Mouse (Mus musculus): ENCODE data around the gene Slc25a25. TPM values are rescaled to one million over a fixed set of nuclear protein-coding genes. Genes with fewer than 3 reads are reported as not detected.

Slc25a25 gene
- total RNA-seq, 2 experiments from 2014 or later: 16.1 to 31.1 TPM

DNA sequence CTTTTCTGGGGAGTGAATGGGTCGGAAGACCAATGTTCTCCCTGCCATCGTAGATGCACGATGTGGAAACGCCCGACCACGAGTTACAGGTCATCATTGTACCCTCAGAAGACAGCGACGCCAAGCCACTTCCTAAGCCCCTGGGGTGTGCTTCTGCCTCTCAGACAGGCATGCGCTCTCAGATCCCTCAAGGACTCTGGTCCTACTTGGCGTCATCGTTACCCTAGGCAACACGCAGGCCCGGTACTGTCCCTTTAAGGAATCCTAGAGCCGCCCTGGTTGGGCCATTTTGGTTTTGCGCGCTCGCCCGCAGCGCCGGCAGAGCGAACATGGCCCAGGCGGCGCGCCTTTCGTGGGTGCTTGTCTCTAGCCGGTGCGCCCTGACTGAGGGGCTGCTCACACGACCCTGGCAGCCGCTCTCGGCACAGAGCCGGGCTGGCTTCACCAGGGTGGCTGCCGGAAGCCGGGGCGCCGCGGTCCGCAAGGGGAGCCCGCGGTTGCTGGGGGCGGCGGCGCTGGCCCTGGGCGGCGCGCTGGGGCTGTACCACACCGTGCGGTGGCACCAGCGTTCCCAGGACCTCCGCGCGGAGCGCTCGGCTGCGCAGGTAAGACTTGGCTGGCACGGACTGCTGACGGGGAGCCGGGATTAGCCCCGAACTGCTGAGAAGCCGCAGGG is 55.2 kb downstream of the Slc25a25 start:
- DNase-seq: peak; percentile 81

DNA sequence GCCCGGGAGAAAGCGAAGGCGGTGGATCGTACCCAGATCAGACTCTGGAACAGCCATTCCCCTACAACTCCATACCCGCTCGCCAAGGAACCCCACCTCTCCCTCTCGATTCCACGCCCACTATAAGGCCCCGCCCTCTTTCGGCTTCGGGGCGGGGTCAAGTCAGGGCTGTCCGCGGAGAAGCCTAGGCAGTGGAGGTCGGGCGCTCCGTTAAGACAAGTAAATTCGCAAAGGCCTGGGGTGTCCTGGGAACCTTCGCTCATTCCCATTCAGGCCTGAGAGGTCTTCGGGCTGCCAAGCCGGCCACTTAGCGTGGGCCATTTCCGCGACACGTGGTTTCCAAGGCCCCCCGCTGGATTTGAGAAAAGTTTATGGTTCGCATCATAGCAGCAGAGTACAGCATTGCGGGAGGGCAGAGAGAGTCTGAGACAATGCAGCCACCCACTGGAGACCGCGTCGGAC is 55.7 kb downstream of the Slc25a25 start, which contains the start of gene Ptges2:
Gene Ptges2 (plus strand): TSS at position 413 of the 462 bp plus-strand sequence.
- peak; percentile 87 for DNase-seq

DNA sequence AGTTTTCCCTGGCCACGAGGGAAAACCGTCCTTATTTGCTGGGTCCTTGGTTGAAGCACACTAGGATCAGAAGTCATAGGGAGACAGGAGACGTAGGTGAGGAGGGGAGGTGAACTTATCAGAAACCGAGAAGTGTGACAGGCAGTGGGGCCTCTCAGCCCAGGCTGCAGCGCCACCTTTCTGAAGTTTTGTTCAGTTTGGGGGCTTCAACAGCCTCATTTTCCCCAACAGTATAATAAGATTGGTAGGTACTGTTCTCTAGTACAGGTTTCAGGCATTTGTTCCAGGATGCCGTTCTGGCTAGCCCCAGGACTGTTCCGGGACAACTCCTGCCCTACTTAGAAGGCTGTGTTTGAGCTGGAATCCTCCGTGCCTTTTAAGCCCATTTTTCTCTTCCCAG is 56.3 kb downstream of the Slc25a25 start:
- no peak for DNase-seq

DNA sequence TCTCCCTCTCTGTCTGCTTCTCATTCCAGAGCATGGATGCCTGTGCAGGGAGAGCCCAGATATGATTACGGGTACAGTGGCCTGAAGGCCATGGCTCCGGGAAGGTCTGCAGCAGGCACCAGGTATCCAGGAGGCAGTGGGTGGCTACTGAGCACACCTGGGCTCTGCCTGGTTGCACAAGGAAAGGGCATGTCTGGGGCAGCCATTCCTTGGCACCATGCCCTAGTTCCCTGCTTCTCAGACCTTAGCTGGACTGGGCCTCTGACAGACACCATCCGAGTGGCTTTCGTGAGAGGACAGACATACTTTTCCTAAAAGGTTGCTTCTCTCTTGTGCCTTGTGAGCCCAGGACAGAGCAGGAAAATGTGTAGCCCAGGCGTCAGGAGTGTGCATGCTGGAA is 59.2 kb downstream of the Slc25a25 start:
- no peak for DNase-seq

DNA sequence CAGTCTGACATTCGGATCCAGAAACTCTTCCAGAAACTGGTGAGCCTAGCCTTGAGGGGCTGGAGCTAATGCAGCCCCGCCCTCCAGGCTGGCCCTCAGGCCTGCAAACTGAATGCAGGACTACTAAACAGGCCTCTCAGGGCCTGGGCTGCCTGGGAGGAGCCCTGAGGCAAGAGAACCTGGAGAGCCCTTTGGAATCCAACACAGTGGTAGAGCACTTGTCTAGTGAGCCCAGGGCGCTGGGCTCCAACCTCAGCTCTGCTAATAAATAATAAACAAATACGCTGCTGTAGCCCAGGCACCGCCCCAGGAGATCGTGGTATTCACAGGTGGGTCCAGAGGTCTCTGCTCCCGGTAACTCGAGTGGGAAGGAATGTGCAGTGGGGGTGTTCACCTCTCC is 60.4 kb downstream of the Slc25a25 start:
- no peak for DNase-seq

DNA sequence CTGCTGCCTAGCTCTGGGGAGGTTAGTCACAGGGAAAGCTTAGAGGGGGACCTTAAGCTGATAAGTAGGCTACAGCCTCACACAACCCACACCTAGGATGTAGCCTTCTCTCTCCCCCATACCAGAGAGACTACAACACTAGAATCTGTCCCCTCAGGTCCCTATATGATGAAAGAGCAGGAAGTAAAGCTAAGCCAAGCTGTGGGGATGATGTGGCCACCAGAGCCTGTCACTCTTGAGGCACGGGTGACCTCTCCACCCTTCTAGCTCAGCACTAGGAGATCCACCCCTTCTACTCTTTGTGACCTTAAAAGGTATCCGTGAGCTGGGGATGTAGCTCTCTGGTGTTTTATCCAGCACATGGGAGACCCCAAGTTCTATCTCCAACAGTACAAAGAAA is 62.1 kb downstream of the Slc25a25 start:
- DNase-seq: no peak

DNA sequence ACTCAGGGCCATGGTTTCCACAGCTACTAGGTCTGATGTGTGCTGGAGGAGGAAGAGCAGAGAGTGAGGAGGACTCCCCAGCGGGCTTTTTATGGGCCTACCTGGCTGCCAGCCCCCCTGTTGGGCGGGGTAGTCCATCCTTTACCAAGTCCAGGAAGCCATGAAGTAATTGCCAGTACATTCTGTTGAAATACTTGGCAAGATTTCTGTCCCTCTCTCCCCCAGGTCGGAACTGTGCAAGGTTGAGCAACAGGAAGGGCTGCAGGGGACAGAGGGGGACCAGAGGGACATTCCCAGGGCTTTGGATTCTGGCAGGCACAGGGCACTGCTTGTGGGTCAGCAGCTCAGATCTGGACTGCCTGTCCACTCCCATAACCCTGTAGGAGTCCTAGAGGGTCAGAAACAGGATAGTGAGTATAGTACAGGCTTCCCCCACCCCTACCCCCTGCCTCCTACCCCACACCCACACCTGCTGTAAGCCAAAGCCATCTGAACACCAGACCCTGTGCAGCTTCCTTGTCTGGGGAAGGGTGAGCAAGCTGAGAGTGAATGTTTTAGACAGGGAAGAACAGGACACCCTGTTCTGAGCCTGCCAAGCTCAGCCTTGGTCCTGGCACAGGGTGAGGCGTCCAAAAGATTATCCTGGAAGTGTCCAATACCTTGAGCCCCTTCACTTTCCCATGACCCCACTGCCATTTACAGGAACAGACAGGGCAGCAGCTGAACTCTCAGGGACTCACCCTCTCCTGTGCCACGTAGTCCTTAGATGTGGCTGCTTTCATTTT is 63.3 kb downstream of the Slc25a25 start, which contains the start of gene Lcn2:
Gene Lcn2 (minus strand): TSS at position 547 of the 785 bp plus-strand sequence.
- DNase-seq: no peak

DNA sequence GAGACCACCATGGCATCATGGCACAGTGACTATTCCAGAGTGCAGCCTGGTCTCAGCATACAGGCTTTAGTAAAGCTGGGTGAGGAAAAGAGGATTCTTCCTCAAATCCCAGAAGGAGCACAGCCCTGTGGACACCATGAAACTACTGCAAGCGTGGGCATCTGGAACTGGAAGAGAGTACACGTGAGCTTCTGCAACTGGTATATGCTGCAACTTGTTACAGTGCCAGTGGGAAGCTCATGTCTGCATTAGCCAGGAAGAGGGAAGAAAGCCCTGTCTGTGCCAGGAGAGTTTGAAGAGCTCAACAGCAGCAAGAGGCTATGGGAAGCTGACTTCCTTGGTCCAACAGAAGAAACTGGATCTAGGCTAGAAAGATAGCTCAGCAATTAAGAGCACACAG is 68.6 kb downstream of the Slc25a25 start:
- DNase-seq: no peak

DNA sequence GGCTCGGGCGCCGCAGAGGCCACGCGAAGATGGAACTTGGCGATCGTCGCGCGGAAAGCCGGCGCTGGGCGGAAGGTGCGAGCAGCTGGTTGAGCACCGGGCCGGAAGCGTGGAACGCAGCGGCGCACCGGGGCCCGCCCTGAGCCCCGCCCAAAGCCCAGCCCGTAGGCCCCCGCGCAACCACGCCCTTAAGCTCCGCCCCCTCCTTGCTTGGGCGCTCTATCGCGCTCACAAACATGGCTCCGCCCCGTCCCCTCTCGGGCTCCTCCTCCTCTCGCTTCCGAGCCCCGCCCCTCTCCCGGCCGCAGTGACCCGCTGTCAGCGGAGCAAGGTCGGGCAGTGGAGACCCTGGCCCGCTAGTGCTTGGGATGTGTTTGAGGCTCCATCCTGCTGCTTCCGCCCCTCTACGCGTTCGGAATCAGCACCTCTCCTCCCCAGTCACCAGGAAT is 69.4 kb downstream of the Slc25a25 start, which contains the start of gene 1110008P14Rik:
Gene 1110008P14Rik (minus strand): TSS at position 164 of the 449 bp plus-strand sequence.
- DNase-seq: peak; percentile 96

DNA sequence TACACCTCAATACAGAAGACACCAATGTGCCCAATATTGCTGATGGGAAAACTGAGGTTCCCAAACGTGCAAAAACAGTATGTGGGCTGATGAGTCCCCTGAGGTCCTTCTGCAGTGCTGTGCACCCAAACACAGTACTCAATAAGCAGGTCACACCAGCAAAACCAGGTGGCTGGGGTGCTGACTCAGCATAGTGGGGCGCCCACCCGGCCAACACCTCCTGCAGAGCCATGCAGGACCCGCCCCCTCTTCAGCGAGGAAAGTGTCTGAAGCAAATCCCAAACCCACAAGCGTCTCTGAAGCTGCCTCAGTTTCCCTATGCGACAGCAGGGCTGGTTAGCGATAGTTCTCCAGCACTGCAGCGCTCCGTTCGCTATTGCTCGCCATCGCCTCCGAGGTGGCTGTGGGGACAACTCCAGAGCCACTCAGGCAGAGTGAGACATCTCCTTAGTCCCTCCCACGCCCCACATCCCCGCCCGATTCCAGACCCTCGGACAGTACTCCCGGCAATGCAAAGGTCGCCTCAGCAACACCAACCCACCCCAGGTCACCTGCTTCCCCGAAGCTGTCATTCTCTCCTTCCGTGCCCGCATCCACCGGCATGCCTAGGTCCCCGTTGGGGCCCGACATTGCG is 70.0 kb downstream of the Slc25a25 start:
- no peak for DNase-seq

DNA sequence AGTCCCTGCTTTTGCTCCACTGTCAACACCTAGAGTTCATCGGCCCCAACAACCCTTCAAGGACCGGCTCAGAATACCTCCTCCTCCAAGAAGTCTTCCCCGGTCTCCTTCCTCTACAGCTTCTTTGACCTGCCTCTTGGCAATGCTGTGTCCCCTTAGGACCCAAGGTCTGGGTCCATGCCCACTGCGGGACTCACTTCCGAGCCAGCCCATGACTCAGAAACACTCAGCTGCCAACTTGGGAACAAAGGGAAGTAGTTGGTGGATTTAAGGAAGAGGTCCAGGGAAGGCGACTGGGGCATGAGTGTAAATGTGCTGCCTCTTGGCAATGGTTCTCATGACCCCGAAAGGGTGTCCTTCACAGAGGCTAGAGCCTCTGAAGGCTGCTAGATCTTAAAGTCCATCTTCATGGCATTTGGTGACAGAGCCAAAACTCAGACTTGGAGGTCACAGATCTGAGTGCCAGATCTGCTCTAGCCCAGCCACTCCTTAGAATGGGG is 71.2 kb downstream of the Slc25a25 start:
- no peak for DNase-seq

DNA sequence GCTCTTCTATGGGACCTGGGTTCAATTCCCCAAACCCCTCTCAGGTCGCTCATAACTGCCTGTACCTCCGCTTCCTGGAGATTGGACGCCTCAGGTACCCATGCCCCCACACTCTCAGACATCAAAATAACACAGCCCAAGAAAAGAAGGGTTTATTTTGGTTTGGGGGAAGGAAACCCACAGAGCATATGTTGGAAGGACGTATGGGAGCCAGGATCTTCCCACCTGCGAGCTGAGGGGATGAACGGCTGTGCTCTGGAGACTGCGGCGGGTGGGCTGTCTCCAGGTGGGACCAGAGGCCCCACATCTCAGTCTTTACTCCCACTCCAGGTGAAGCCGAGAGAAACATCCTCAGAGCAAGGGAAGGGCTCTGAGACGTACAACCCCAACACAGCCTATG is 74.3 kb downstream of the Slc25a25 start:
- no peak for DNase-seq

DNA sequence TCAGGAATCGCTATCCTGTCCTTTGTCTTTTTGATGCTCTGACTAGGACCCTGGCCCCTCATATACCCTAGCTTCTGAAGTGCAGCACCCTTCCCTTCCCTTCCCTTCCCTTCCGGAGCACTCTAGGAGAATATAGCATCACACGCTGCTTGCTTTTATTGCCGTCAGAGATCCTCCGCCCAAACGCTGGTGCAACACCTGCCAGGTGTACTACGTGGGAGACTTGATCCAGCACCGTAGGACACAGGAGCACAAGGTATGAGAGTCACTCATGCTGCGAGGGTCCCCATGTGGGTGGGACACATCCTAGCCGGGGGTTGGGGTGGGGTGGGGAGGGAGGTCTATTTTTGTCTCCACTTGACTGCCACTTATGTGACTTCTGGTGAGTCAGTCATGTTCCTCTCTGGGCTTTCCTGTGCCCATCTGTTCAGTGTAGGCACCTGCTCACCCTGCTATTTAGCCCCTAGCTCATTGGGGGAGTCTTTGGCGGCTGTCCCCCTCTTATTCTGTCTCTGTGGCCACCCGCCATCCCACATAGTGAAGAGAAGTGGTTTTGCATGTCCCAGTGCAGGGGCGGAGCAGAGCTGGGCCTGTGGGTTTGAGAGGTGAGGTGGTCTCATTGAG is 75.8 kb downstream of the Slc25a25 start:
- no peak for DNase-seq

DNA sequence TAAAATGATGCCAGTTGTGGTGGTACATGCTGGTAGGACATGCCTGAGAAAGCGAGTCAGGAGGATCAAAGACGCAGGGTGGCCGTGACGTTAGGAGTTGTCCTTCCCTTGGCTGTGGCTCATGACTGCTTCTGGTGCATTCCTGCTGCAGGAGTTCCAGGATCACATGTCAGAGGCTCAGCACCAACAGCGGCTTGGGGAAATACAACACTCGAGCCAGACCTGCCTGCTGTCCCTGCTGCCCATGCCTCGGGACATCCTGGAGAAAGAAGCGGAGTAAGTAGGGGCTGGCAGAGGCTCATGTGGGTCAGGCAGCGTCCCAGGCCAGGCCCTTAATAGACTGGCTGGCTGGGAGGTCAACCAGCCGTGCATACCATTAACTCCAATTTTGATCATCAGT is 77.1 kb downstream of the Slc25a25 start:
- DNase-seq: no peak

DNA sequence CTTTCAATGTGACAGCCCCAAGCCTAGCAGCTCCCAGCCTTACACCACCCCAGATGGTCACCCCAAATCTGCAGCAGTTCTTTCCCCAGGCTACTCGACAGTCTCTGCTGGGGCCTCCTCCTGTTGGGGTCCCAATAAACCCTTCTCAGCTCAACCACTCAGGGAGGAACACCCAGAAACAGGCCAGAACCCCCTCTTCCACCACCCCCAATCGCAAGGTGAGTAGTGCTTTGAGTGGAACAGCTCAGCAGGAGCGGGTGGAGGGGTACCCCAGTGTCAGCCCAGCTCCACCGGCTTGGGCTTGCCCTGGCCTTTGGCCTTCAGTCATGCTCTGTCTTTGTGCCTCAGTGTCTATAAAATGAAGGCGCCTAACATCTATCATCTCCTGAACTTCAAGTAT is 83.9 kb downstream of the Slc25a25 start:
- DNase-seq: no peak

Other genes starting within 250 kb of the Slc25a25 start
- 10 to 100 TPM; 16.0 to 17.2 TPM for gene Pomt1, start 214.9 kb downstream of the Slc25a25 start, total RNA-seq (2021)
- 10 to 100 TPM; 18.0 to 20.2 TPM for gene Uck1, start 191.3 kb downstream of the Slc25a25 start, total RNA-seq (2021)
- gene Golga2, start 164.1 kb downstream of the Slc25a25 start, total RNA-seq (2021): 10 to 100 TPM; 71.3 to 76.5 TPM
- gene Swi5, start 163.4 kb downstream of the Slc25a25 start, total RNA-seq (2021): 100 to 1,000 TPM; 140 to 148 TPM
- 10 to 100 TPM; 31.2 to 47.2 TPM for gene Ciz1, start 99.1 kb downstream of the Slc25a25 start, total RNA-seq (2021)
- 10 to 100 TPM; 18.9 to 25.7 TPM for gene Dnm1, start 98.1 kb downstream of the Slc25a25 start, total RNA-seq (2021)
- 10 to 100 TPM; 52.6 to 53.7 TPM for gene 1110008P14Rik, start 69.5 kb downstream of the Slc25a25 start, total RNA-seq (2021)
- gene Lcn2, start 63.2 kb downstream of the Slc25a25 start, total RNA-seq (2021): 1 to 10 TPM; 3.5 to 6.7 TPM
- 10 to 100 TPM; 38.1 to 40.7 TPM for gene Ptges2, start 55.5 kb downstream of the Slc25a25 start, total RNA-seq (2021)
- 1 to 10 TPM; 3.0 to 3.1 TPM for gene Naif1, start 988 bp downstream of the Slc25a25 start, total RNA-seq (2021)
- 1 to 10 TPM; 5.5 to 8.6 TPM for gene Fam102a, start 83.9 kb upstream of the Slc25a25 start, total RNA-seq (2021)
- gene Dpm2, start 119.4 kb upstream of the Slc25a25 start, total RNA-seq (2021): 10 to 100 TPM; 19.6 to 25.7 TPM
- not detected for gene Pip5kl1, start 123.4 kb upstream of the Slc25a25 start, total RNA-seq (2021)
- not detected for gene 9430097D07Rik, start 124.2 kb upstream of the Slc25a25 start, total RNA-seq (2021)
- gene St6galnac4, start 135.7 kb upstream of the Slc25a25 start, total RNA-seq (2021): 10 to 100 TPM; 31.7 to 42.6 TPM
- 10 to 100 TPM; 59.7 to 66.0 TPM for gene St6galnac6, start 148.3 kb upstream of the Slc25a25 start, total RNA-seq (2021)
- gene Ak1, start 170.3 kb upstream of the Slc25a25 start, total RNA-seq (2021): 1,000 to 10,000 TPM; 1,275 to 1,593 TPM
- gene Eng, start 195.2 kb upstream of the Slc25a25 start, total RNA-seq (2021): 10 to 100 TPM; 49.5 to 54.7 TPM